Mouse (Mus musculus) forebrain, postnatal 0 days (tissue): ENCODE measurements around the gene Lpp. TPM values are rescaled to one million over a fixed set of nuclear protein-coding genes. Genes with fewer than 3 reads are reported as not detected.

ENCODE experiments used
- ATAC-seq: fragments of 200-750 bp; cut with Nextera tagmentation; 2 replicates; pipeline ENCODE4 v1.8.0; 2017; ENCODE audit warnings: mild to moderate bottlenecking, moderate library complexity
- DNase-seq: peaks from one replicate; pipeline ENCODE4 v3.0.0-alpha.2; 2015
- H3K27ac ChIP-seq: fragments of 300-500 bp; sonication (generic); 2 replicates; pipeline ENCODE4 v1.5.1; 2014; ENCODE audit warnings: low read depth, mild to moderate bottlenecking, antibody characterized with exemption, low read length, moderate library complexity, mixed read lengths
- H3K27me3 ChIP-seq: fragments of 300-500 bp; sonication (generic); 2 replicates; pipeline ENCODE4 v1.6.1; 2014; ENCODE audit warnings: mild to moderate bottlenecking, low read length, mixed read lengths; ENCODE audit not compliant: insufficient read depth
- H3K36me3 ChIP-seq: fragments of 300-500 bp; sonication (generic); 2 replicates; pipeline ENCODE4 v1.6.1; 2014; ENCODE audit warnings: mild to moderate bottlenecking, moderate library complexity; ENCODE audit not compliant: insufficient read depth
- H3K4me1 ChIP-seq: fragments of 300-500 bp; sonication (generic); 2 replicates; pipeline ENCODE4 v1.6.1; 2014; ENCODE audit warnings: antibody characterized with exemption; ENCODE audit not compliant: insufficient read depth
- H3K4me2 ChIP-seq: fragments of 300-500 bp; sonication (generic); 2 replicates; pipeline ENCODE4 v1.6.1; 2014; ENCODE audit warnings: low read depth, mild to moderate bottlenecking, moderate library complexity
- H3K4me3 ChIP-seq: fragments of 300-500 bp; sonication (generic); 2 replicates; pipeline ENCODE4 v1.5.1; 2014; ENCODE audit warnings: low read depth, low read length, mixed read lengths
- H3K9ac ChIP-seq: fragments of 300-500 bp; sonication (generic); 2 replicates; pipeline ENCODE4 v1.6.1; 2014; ENCODE audit warnings: mild to moderate bottlenecking
- H3K9me3 ChIP-seq: fragments of 300-500 bp; sonication (generic); 2 replicates; pipeline ENCODE4 v1.6.1; 2016; ENCODE audit warnings: low read length
- CTCF ChIP-seq: sonication (generic); IDR thresholded peaks from 2 replicates; pipeline ENCODE4 v1.5.1; 2016; ENCODE audit warnings: antibody characterized with exemption, control low read depth, low read depth
- WGBS: fragments of 180-500 bp; shearing (Covaris S2); extraction: QIAGEN DNeasy Blood & Tissue Kit; methylation state at CpG from one replicate; pipeline ENCODE4 v1.1.7; 2014; 5-methylcytosine and 5-hydroxymethylcytosine counted together
- polyA plus RNA-seq: library from polyadenylated mRNA; unstranded; fragments of >200 nt; fragmentation: Nextera tagmentation; extraction: Ambion mirVana; gene quantifications from 2 replicates; pipeline ENCODE4 v1.2.1, GENCODE M21; 2015
- total RNA-seq: library from RNA; depleted of rRNA; stranded (reverse); fragments of >200 nt; gene quantifications from 2 replicates; pipeline ENCODE4 v1.2.3, GENCODE M21; 2014

The Lpp gene
- total and polyA plus RNA-seq, 2 experiments from 2014 or later, result 6.2 to 9.4 TPM

DNA sequence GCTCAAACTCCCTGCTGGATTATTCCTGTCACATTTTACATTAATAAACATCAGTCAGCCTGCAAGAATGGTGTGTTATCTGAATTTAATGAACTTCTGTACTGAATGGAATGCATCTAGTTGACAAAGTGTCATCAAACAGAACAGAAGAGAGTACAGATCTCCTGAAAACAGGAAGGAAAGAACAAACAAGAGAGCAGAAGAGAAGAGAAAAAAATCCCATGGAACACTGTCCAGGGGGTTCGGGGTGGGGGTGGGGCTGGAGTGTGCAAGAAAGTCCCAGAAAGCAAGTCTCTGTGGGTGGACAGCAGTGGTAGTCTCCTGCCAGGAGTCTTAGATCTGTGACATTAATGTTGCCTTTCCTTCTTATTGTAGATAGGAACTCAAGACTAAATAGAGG is 412.8 kb downstream of the Lpp start:
- H3K4me3 ChIP-seq, result no peak overlapping the region
- no peak overlapping the region for H3K27ac ChIP-seq
- H3K4me1 ChIP-seq, result no peaks in the 10 kb centered on the region
- no peak overlapping the region for H3K4me2 ChIP-seq
- no peak for DNase-seq
- TF ChIP-seq CTCF, result no peak
- ATAC-seq, result no peak
- WGBS, result 86% methylated on average over 1 of the region's 1 CpGs
- H3K36me3 ChIP-seq, result no peaks in the 10 kb centered on the region
- no peak overlapping the region for H3K9ac ChIP-seq
- no peaks in the 10 kb centered on the region for H3K27me3 ChIP-seq
- no peaks in the 10 kb centered on the region for H3K9me3 ChIP-seq

DNA sequence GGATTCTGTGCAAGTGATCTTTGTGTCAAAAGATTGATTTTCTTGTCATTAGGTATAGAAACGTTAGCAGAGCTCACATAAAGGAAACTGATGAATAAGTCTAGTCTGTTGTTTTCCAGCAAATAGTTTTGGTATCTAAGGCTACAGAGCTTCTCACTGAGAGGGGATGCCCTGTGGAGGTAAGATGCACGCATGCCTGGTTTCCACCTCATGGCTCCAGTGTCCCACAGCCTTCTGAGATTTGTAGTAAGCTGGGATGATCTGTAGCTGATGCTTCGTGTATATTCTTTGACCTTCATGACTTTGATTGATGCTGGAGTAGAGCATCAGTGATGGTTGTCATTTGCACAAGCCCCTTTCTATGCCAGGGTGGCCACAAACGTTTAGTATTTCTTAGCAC is 414.3 kb downstream of the Lpp start:
- Histone ChIP-seq H3K4me3 (no peak overlapping the region), H3K9me3 (no peaks in the 10 kb centered on the region), H3K4me2 (no peak overlapping the region), H3K9ac (no peak overlapping the region), H3K27ac (no peak overlapping the region), H3K27me3 (no peaks in the 10 kb centered on the region), H3K36me3 (no peaks in the 10 kb centered on the region), H3K4me1 (no peaks in the 10 kb centered on the region)
- 59% methylated on average over 4 of the region's 4 CpGs for WGBS
- DNase-seq (no peak), ATAC-seq (no peak)
- no peak for TF ChIP-seq CTCF

GRCm38 (mm10) chr16:24809811-24810210 is 416.5 kb downstream of the Lpp start:
- ATAC-seq (peak; percentile 72), DNase-seq (peak; percentile 66)
- Histone ChIP-seq H3K9me3 (no peaks in the 10 kb centered on the region), H3K27ac (no peak overlapping the region), H3K27me3 (no peaks in the 10 kb centered on the region), H3K4me1 (no peaks in the 10 kb centered on the region), H3K4me2 (no peak overlapping the region), H3K36me3 (no peaks in the 10 kb centered on the region), H3K9ac (no peak overlapping the region), H3K4me3 (no peak overlapping the region)
- WGBS, result 67% methylated on average over 6 of the region's 6 CpGs
- TF ChIP-seq CTCF, result no peak

GRCm38 (mm10) chr16:24816621-24817020 is 423.3 kb downstream of the Lpp start:
- DNase-seq (no peak), ATAC-seq (no peak)
- no peaks in the 10 kb centered on the region for H3K9me3 ChIP-seq
- H3K4me3 ChIP-seq, result no peak overlapping the region
- no peak overlapping the region for H3K4me2 ChIP-seq
- no peak overlapping the region for H3K9ac ChIP-seq
- peaks cover 4% of the 10 kb centered on the region; the same call in 1 of the 2 replicates for H3K4me1 ChIP-seq
- no peaks in the 10 kb centered on the region for H3K27me3 ChIP-seq
- 91% methylated on average over 3 of the region's 3 CpGs for WGBS
- TF ChIP-seq CTCF, result no peak
- no peaks in the 10 kb centered on the region for H3K36me3 ChIP-seq
- H3K27ac ChIP-seq, result no peak overlapping the region

DNA sequence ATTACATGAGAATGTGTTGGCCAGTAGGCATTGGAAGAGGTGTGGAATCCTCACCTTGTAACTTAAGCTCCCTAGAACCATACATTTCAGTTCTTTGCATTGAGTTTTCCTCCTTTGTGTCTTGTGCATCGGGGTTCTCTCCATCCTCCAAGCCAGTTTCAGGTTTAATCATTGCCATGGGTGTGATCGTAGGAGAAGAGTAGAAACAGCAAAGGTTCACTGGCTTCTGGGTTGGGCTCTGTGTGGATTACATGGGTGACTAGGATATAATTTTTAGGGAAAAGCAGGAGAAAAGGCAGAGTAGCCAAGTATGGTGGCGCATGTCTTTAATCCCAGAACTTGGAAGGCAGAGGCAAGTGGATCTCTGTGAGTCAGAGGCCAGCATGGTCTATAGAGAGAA is 424.1 kb downstream of the Lpp start:
- ATAC-seq (no peak), DNase-seq (no peak)
- Histone ChIP-seq H3K27ac (no peak overlapping the region), H3K9me3 (no peaks in the 10 kb centered on the region), H3K27me3 (no peaks in the 10 kb centered on the region), H3K4me1 (peaks cover 4% of the 10 kb centered on the region; the same call in 1 of the 2 replicates), H3K4me3 (no peak overlapping the region), H3K9ac (no peak overlapping the region), H3K36me3 (no peaks in the 10 kb centered on the region), H3K4me2 (no peak overlapping the region)
- 98% methylated on average over 3 of the region's 3 CpGs for whole genome bisulfite sequencing
- no peak for TF ChIP-seq CTCF

DNA sequence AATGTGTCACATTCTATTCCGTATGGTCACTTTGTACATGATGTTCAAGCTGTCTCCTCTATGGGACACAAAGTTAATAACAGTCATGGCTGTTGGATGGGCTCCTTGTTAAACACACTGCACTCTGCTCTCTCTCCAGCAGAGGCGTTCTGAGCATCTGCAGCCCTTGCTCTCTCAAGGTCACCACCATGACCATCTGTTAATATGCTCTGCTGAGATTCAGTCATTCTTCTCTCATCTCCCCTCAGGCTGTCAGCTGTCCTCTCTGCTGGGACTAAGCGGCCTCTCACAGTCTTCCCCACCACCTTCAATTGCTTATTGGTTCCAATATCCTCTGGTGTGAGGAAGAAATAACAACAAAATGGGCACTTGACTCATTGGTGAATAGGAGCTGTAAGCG is 425.8 kb downstream of the Lpp start:
- Histone ChIP-seq H3K4me1 (peaks cover 4% of the 10 kb centered on the region; the same call in 1 of the 2 replicates), H3K36me3 (no peaks in the 10 kb centered on the region), H3K4me3 (no peak overlapping the region), H3K9ac (no peak overlapping the region), H3K9me3 (no peaks in the 10 kb centered on the region), H3K27ac (no peak overlapping the region), H3K27me3 (no peaks in the 10 kb centered on the region), H3K4me2 (no peak overlapping the region)
- peak; percentile 35; the same call in 1 of the 2 replicates for TF ChIP-seq CTCF
- ATAC-seq, result peak; percentile 45
- no peak for DNase-seq
- WGBS, result 61% methylated on average over 4 of the region's 4 CpGs

GRCm38 (mm10) chr16:24822182-24822875 is 429.0 kb downstream of the Lpp start:
- TF ChIP-seq CTCF, result 0 out of 2 replicates have a peak, but pooled peaks have one; percentile 18
- 90% methylated on average over 5 of the region's 5 CpGs for WGBS
- no peaks in the 10 kb centered on the region for H3K27me3 ChIP-seq

More at GRCm38 (mm10) chr16:24822182-24822875, 429.0 kb downstream of the Lpp start:
- Histone ChIP-seq H3K36me3 (no peaks in the 10 kb centered on the region), H3K27ac (no peak overlapping the region), H3K4me2 (no peak overlapping the region), H3K9ac (no peak overlapping the region), H3K4me1 (peaks cover 4% of the 10 kb centered on the region; the same call in 1 of the 2 replicates), H3K9me3 (no peaks in the 10 kb centered on the region), H3K4me3 (no peak overlapping the region)
- ATAC-seq (no peak), DNase-seq (no peak)
